Mouse (Mus musculus): ENCODE measurements around the gene Ppp1r12a. TPM values are rescaled to one million over a fixed set of nuclear protein-coding genes. Genes with fewer than 3 reads are reported as not detected.

The Ppp1r12a gene
- polyA plus RNA-seq, 1 experiment, result 11.7 TPM

DNA sequence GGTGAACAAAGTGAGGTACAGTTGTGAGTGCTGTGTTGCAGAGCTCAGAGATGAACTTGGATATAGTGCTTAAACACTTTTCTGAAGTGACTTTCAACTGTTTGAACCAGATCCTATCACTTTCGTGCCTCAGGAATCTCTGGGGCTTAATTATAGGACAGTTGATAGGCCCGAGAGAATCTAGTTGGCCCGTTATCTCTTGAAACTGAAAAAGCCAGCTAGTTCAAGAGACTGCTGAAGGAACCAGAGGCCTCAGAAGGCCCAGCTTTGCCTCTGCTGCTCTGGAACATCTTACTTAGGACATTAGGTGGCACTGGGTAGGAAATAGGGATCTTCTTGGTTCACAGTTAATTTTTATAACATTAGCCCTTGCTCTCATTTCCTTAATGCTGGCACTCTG lies 17.4 kb downstream of the Ppp1r12a start:
- no peak for TF ChIP-seq GATA1 (IDR thresholded peaks at IDR 0.05; ENCODE audit: low read length)

DNA sequence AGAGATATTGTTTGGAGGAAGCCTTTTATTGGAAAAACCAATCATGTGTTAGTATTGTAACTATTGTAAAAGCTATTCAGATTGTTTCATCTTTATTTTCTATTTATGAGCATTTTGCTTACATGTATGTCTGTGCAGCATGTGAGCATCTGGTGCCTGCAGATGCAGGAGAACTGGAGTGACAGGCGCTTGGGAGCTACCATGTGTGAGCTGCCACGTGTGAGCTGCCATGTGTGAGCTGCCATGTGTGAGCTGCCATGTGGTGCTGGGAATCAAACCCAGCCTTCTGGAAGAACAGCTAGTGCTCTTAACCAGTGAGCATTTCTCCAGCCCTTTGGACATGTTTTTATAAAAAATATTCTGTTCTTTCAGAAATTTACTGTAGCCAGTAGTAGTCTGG lies 18.3 kb downstream of the Ppp1r12a start:
- TF ChIP-seq GATA1 (IDR thresholded peaks at IDR 0.05; ENCODE audit: low read length), result no peak

GRCm38 (mm10) chr10:108181893-108182292 lies 19.9 kb downstream of the Ppp1r12a start:
- no peak for TF ChIP-seq GATA1 (IDR thresholded peaks at IDR 0.05; ENCODE audit: low read length)

DNA sequence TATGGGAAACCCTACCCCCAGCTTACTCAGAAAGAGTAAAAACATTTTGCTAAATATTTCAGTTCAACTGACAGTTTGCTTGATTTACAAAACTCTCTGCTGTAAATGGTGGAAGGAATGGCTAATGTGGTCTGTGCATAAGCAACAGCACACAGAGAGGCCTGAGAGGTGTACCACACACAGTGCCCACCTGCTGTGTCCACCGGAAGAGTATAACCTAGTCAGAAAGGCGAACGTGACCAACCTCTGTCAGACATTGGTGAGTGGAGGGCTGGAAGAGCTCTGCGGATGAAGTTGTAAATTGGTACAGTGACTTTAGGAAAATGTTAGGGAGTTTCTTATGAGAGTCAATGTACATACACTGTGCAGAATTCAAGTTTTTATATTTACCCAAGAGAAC lies 20.4 kb downstream of the Ppp1r12a start:
- no peak for TF ChIP-seq GATA1 (IDR thresholded peaks at IDR 0.05; ENCODE audit: low read length)

DNA sequence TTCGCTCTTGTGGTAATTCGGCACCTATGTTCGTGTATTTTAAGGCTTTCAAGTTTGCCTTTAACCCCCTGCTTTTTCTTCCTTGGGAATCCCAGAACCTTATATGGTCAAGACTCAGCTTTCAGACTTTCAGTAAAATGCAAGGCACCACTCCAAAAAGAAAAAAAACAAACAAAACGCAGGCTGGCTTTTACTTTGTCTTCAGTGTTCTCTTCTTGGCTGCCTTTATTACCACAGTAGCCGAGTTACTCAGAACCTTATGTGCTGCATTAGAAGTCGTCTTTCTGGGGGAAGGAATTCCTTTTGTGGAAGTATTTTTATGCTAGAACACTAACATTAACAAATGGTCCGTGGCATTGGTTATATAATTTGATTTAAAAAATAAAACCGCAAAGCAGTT lies 22.8 kb downstream of the Ppp1r12a start:
- no peak for TF ChIP-seq GATA1 (IDR thresholded peaks at IDR 0.05; ENCODE audit: low read length)

DNA sequence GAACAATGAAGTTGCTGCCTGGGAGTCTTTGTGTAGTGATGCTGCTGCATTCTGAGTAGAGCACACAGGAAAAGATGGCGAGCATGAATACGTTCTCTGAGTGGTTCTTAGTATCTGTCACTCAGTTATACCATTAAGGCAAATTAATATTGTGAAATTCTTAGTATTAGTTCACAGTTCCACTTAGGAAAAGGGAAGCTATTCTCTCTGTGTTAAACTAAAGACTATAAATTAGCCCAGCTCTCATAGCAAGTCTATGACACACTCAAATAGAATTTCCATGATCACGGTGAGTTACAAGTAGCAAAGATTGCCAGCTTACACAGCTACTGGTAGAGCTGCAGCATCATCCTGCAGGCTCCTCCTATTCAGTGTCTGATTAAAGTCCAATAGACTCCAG lies 23.3 kb downstream of the Ppp1r12a start:
- TF ChIP-seq GATA1 (IDR thresholded peaks at IDR 0.05; ENCODE audit: low read length), result no peak

DNA sequence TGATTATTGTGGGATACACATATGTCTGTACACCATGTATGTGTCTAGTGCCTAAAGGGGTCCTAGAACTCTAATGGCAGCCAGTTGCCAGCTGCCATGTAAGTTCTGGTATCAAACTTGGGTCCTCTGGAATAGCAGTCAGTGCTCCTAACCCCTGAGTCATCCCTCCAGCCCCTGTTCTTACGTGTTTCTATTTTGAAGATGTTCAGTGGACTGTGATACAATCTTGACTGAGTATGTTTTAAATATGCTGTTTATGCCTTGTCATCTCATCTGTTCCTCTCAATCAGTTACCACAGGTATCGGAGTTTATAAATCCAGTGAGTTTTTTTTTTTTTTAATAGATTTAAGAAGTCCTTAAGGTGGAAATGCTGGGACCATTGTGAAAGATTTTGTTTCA lies 27.3 kb downstream of the Ppp1r12a start:
- no peak for TF ChIP-seq GATA1 (IDR thresholded peaks at IDR 0.05; ENCODE audit: low read length)

DNA sequence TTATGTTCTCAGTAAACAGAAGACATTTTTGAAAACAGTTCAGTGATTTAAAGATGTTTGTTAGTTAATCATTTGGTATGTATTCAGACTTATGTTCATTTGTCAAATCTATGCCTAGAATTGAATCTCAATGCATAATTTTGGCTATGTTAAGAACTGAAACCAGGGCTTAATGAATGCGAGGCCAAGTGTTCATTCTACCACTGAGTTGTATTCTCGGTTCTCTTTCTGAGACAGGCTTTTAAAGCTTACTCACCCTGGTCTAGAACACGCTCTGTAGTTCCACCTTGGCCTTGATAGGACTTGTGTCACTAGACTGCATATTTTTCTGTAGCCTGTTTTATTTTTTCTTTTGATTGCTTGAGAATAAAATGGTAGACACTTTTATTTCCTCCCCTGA lies 28.0 kb downstream of the Ppp1r12a start:
- TF ChIP-seq GATA1 (IDR thresholded peaks at IDR 0.05; ENCODE audit: low read length), result no peak

- TF ChIP-seq GATA1 (IDR thresholded peaks at IDR 0.05; ENCODE audit: low read length), result no peak
Observed at GRCm38 (mm10) chr10:108190626-108191025, 28.6 kb downstream of the Ppp1r12a start.

- no peak for TF ChIP-seq GATA1 (IDR thresholded peaks at IDR 0.05; ENCODE audit: low read length)
Observed at GRCm38 (mm10) chr10:108191381-108191787, 29.4 kb downstream of the Ppp1r12a start.

GRCm38 (mm10) chr10:108192306-108192705 lies 30.3 kb downstream of the Ppp1r12a start:
- no peak for TF ChIP-seq GATA1 (IDR thresholded peaks at IDR 0.05; ENCODE audit: low read length)

DNA sequence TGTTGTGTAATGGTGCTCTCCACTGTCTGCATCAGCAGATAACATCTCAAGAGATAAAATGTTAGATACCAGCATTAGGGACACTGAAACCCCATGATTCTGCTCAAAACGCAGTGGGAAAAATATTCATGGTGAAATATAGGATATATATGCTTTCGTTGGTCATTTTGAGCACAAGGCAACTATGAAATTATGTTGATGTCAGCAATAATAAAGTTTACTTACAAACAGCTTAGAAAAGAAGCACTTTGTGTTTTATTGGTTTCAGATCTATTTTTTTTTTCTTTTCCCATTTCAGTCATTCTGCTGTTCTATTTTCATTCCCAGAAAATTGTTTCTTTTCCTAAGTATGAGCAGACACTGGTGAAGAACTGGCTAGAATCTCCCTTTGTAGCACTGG lies 34.1 kb downstream of the Ppp1r12a start:
- no peak for TF ChIP-seq GATA1 (IDR thresholded peaks at IDR 0.05; ENCODE audit: low read length)

DNA sequence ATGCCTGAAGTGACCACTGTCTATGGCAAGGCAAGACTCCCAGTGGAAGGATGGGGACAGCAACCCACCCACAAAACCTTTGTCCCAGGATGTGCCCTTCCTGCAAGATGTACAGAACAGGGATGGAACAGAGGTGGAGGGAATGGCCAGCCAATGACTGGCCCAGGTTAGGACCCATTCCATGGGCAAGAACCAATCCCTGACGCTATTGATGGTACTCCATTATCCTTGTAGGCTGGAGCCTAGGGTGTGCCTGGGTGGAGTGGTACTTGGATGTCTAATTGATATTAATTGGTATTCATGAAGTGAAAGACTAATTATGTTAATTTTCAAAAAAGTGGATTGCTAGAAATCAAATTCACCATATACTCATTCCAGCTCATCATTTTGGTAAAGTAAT lies 35.5 kb downstream of the Ppp1r12a start:
- TF ChIP-seq GATA1 (IDR thresholded peaks at IDR 0.05; ENCODE audit: low read length), result no peak

DNA sequence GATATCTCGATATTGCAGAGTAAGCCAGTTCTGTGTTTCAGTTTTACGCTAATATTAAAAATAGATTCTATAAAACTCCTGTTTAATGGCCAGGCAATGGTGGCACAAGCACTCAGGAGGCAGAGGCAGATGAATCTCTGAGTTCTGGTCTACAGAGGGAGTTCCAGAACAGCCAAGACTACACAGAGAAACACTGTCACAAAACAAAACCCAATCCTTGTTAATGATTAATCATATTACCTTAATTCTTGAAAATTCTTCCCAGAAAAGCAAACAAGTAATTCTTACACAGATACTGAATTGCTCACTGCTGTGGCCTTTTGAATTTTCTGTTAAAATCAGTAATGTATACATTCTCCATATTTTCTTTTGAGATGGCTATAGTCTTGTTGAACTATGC lies 37.0 kb downstream of the Ppp1r12a start:
- TF ChIP-seq GATA1 (IDR thresholded peaks at IDR 0.05; ENCODE audit: low read length), result no peak

DNA sequence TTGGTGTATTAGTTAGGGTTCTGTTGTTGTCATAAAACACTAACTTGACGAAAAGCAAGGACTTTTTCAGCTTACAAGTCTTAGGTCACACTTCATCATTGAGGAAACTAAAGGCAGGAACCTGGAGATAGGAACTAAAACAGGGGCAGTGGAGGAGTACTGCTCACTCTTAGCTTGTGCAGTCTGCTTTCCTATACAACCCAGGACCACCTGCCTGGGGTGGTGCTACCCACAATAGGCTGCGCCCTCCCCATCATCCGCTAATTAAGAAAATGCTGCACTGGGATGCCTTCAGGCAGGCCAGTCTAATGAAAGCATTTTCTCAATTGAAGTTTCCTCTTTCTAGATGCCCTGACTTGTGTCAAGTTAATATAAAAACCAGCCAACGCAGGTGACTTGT lies 40.1 kb downstream of the Ppp1r12a start:
- TF ChIP-seq GATA1 (IDR thresholded peaks at IDR 0.05; ENCODE audit: low read length), result no peak

DNA sequence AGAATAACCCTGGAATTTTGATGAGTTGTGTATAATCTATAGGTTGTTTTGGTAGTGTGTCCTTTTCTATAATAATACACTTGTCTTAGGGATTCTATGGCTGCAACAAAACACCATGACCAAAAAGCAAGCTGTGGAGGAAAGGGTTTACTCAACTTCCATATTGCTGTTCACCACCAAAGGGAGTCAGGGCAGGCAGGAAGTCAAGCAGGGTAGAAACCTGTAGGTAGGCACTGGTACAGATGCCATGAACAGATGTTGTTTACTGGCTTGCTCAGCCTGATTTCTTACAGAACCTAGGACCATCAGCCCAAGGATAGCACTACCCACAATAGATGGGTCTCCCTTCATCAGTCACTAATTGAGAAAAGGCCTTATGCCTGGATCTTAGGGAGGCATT lies 41.4 kb downstream of the Ppp1r12a start:
- no peak for TF ChIP-seq GATA1 (IDR thresholded peaks at IDR 0.05; ENCODE audit: low read length)

DNA sequence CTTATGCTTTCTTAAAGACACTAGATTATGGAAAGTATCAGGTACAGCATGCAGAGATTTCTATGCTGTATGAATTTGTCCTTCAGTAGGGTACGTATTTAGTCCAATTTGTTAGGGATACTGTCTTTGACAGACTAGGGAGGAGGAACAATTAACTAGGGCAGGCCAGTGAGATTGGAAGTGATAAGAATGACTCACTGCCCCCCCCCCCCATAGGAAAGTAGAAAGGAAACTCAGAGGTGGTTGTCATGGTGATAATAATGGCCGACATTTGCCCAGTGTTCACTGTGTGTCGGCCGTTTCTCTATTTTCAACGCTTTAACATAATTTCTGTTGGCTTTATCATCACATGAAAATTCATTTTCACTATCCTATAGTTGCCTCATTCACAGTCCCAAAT lies 47.4 kb downstream of the Ppp1r12a start:
- TF ChIP-seq GATA1 (IDR thresholded peaks at IDR 0.05; ENCODE audit: low read length), result no peak

GRCm38 (mm10) chr10:108224413-108224812 lies 62.4 kb downstream of the Ppp1r12a start:
- no peak for TF ChIP-seq GATA1 (IDR thresholded peaks at IDR 0.05; ENCODE audit: low read length)
